Mouse (Mus musculus) heart, embryonic 13.5 days (tissue): Measurements from ENCODE around the gene Vmn1r86. TPM values are rescaled to one million over a fixed set of nuclear protein-coding genes. Genes with fewer than 3 reads are reported as not detected.

ENCODE experiments used
- ATAC-seq: fragments of 200-750 bp; cut with Nextera tagmentation; 2 replicates; pipeline ENCODE4 v1.8.0; 2017; ENCODE audit warnings: moderate TSS enrichment; ENCODE audit not compliant: insufficient number of reproducible peaks, low FRiP score, low TSS enrichment; ENCODE audit errors: extremely low read depth
- H3K27ac ChIP-seq: fragments of 300-500 bp; sonication (generic); replicated peaks from 2 replicates; pipeline ENCODE4 v1.5.1; 2015; ENCODE audit warnings: moderate library complexity, mild to moderate bottlenecking, inconsistent platforms
- H3K27me3 ChIP-seq: fragments of 300-500 bp; sonication (generic); replicated peaks from 2 replicates; pipeline ENCODE4 v1.6.1; 2015; ENCODE audit warnings: mild to moderate bottlenecking, inconsistent platforms
- H3K36me3 ChIP-seq: fragments of 300-500 bp; sonication (generic); 2 replicates; pipeline ENCODE4 v1.6.1; 2015; ENCODE audit warnings: mild to moderate bottlenecking, inconsistent platforms
- H3K4me1 ChIP-seq: fragments of 300-500 bp; sonication (generic); 2 replicates; pipeline ENCODE4 v1.6.1; 2015; ENCODE audit warnings: inconsistent platforms
- H3K4me2 ChIP-seq: fragments of 300-500 bp; sonication (generic); 2 replicates; pipeline ENCODE4 v1.6.1; 2015; ENCODE audit warnings: inconsistent platforms, mild to moderate bottlenecking, moderate library complexity
- H3K4me3 ChIP-seq: fragments of 300-500 bp; sonication (generic); 2 replicates; pipeline ENCODE4 v1.5.1; 2015; ENCODE audit warnings: moderate library complexity, mild to moderate bottlenecking, inconsistent platforms
- H3K9ac ChIP-seq: fragments of 300-500 bp; sonication (generic); 2 replicates; pipeline ENCODE4 v1.6.1; 2015; ENCODE audit warnings: inconsistent platforms, mild to moderate bottlenecking, moderate library complexity
- H3K9me3 ChIP-seq: fragments of 300-500 bp; sonication (generic); 2 replicates; pipeline ENCODE4 v1.6.1; 2016; ENCODE audit warnings: inconsistent platforms
- WGBS: fragments of 180-500 bp; shearing (Covaris S2); methylation state at CpG from one replicate; pipeline ENCODE4 v1.1.7; 2015; ENCODE audit warnings: mixed read lengths; 5-methylcytosine and 5-hydroxymethylcytosine counted together
- polyA plus RNA-seq: library from polyadenylated mRNA; unstranded; fragments of >200 nt; fragmentation: Nextera tagmentation; extraction: Ambion mirVana; gene quantifications from 2 replicates; pipeline ENCODE4 v1.2.1, GENCODE M21; 2015

Gene Vmn1r86
- polyA plus RNA-seq, 1 experiment from 2014 or later, result not detected

DNA sequence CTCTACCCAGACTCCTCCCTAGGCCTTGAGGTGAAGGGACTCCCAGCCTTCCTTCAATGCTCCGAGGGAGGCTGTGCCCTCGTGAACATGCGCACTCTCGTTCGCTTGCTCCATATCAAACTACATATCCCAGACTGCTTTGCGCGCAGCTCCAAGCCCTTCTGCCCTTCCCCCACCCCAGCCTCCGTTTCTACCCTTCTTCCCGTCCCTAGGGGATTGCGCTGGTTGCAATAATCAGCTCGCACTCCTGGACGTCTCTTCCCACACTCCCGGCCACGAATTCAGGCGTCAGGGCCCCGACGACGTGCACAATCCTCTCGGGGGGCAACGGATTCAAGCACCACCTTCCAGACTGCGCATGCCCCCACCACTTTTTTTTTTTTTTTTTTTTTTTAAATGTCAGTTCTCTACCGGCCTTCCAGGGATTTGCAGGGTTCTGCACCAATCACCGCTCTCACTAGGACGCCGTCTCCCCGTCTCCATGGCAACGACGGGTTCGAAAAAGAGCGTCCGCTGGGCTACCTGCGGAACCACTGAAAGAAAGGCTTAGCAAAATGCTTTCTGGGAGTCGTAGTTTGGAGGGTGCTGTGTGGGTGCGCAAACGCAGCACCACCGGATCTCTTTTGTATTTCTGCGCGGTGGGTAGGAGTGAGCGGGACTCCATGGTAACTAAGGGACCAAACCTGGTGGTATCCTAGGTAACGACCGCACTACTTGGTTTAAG, 65.3 kb downstream of the Vmn1r86 start, which contains the start of gene Mzf1:
Gene Mzf1 (minus strand): TSS at position 478 of the 724 bp plus-strand sequence.
- WGBS, result under 1% methylated on average over 41 of the region's 41 CpGs
- peak; percentile 82 for ATAC-seq
- no peaks in the 10 kb centered on the region for H3K36me3 ChIP-seq
- peak within 1 kb of the TSS; percentile 86 for H3K27ac ChIP-seq
- H3K9me3 ChIP-seq, result no peaks in the 10 kb centered on the region
- peak within 1 kb of the TSS; percentile 69 for H3K4me3 ChIP-seq
- H3K27me3 ChIP-seq, result no peaks in the 10 kb centered on the region
- peaks cover 5% of the 10 kb centered on the region for H3K4me1 ChIP-seq
- H3K4me2 ChIP-seq, result peak within 1 kb of the TSS; percentile 74
- peak within 1 kb of the TSS; percentile 91 for H3K9ac ChIP-seq

DNA sequence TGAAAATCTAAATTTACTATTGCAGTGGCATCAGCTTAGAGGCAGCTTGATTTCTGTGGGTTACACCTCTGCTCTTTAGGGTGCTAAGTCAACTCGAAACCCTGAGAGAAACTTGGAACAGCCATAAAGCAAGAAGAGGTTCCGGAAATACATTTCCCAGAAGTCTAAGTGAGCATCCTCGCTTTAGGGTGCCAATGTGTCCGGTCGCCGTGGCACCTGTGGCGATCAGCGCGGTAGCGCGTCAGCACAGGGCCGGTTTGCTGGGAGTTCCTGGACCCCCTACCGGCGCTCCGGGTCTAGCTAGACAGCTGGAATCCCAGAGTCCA, 65.8 kb downstream of the Vmn1r86 start:
- H3K36me3 ChIP-seq, result no peaks in the 10 kb centered on the region
- peaks cover 5% of the 10 kb centered on the region for H3K4me1 ChIP-seq
- peak overlapping the region; percentile 86 for H3K27ac ChIP-seq
- peak overlapping the region; percentile 69 for H3K4me3 ChIP-seq
- H3K9me3 ChIP-seq, result no peaks in the 10 kb centered on the region
- H3K27me3 ChIP-seq, result no peaks in the 10 kb centered on the region
- no peak for ATAC-seq
- WGBS, result 3% methylated on average over 15 of the region's 15 CpGs
- peak overlapping the region; percentile 91 for H3K9ac ChIP-seq
- peak overlapping the region; percentile 74 for H3K4me2 ChIP-seq

DNA sequence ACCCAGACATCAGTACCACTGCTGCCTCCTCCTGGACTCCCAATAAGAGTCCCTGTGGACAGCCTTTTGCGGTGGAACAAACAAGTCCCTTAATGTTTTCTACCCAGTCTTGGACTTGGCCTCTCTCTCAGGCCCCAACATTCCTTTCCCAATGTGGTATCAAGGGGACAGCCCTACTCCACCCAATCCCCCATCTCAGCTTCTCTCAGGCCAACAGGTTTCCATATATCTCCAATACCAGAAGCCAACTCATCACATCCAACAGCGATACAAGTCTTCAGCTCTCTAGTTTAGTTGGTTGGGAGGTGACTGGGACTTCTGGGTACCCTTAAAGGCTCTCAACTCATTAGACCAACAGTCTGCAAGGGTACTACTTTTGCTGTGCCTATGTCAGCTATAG, 66.2 kb downstream of the Vmn1r86 start:
- Histone ChIP-seq H3K4me3 (peak overlapping the region; percentile 69), H3K9ac (peak overlapping the region; percentile 91), H3K9me3 (no peaks in the 10 kb centered on the region), H3K27ac (no peak overlapping the region), H3K4me1 (peaks cover 5% of the 10 kb centered on the region), H3K27me3 (no peaks in the 10 kb centered on the region), H3K36me3 (no peaks in the 10 kb centered on the region), H3K4me2 (peak overlapping the region; percentile 74)
- WGBS, result 86% methylated on average over 2 of the region's 2 CpGs
- no peak for ATAC-seq

DNA sequence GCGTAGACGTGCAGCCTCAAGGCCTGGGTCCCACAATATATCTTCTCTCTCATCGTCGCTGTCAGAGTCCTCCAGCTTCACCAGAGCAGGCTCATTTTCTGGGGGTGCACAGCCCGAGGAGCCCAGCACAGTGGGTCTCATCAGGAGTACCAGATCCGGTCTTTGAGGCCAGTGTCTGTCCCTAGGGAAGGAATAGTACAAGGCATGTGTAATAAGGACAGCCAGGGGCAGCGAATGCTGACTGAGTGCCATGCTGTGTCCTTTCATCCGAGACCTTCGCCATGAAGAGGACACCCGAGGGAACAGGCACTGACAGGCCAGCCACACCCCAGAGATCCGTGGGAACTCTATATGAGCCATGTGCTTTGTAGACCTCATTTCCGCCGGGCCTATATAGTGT, 66.7 kb downstream of the Vmn1r86 start:
- Histone ChIP-seq H3K4me3 (no peak overlapping the region), H3K27me3 (no peaks in the 10 kb centered on the region), H3K9me3 (no peaks in the 10 kb centered on the region), H3K4me2 (no peak overlapping the region), H3K27ac (no peak overlapping the region), H3K4me1 (peaks cover 5% of the 10 kb centered on the region), H3K9ac (no peak overlapping the region), H3K36me3 (no peaks in the 10 kb centered on the region)
- WGBS, result 85% methylated on average over 13 of the region's 13 CpGs
- no peak for ATAC-seq

Other genes starting within 250 kb of the Vmn1r86 start
- 2.3 and 3.2 TPM in 2 replicates for gene Zfp128, start 238.7 kb downstream of the Vmn1r86 start, polyA plus RNA-seq
- 10.4 and 11.1 TPM in 2 replicates for gene Zscan22, start 222.1 kb downstream of the Vmn1r86 start, polyA plus RNA-seq
- gene Rps5, start 197.6 kb downstream of the Vmn1r86 start, polyA plus RNA-seq, result 564 and 647 TPM in 2 replicates
- gene Rnf225, start 192.5 kb downstream of the Vmn1r86 start, polyA plus RNA-seq, result 0.63 and 0.70 TPM in 2 replicates
- gene Zfp324, start 154.1 kb downstream of the Vmn1r86 start, polyA plus RNA-seq, result 5.9 and 6.0 TPM in 2 replicates
- 5.4 and 6.1 TPM in 2 replicates for gene Zfp446, start 142.1 kb downstream of the Vmn1r86 start, polyA plus RNA-seq
- gene Slc27a5, start 121.7 kb downstream of the Vmn1r86 start, polyA plus RNA-seq, result 0.11 and 0.14 TPM in 2 replicates
- gene Trim28, start 120.8 kb downstream of the Vmn1r86 start, polyA plus RNA-seq, result 155 and 165 TPM in 2 replicates
- 15.1 and 16.9 TPM in 2 replicates for gene Zbtb45, start 109.9 kb downstream of the Vmn1r86 start, polyA plus RNA-seq
- gene Chmp2a, start 85.1 kb downstream of the Vmn1r86 start, polyA plus RNA-seq, result 126 and 138 TPM in 2 replicates
- 82.3 and 93.6 TPM in 2 replicates for gene Ube2m, start 81.6 kb downstream of the Vmn1r86 start, polyA plus RNA-seq
- 1.7 and 1.9 TPM in 2 replicates for gene Mzf1, start 65.2 kb downstream of the Vmn1r86 start, polyA plus RNA-seq
- gene Vmn1r85, start 24.7 kb downstream of the Vmn1r86 start, polyA plus RNA-seq, result not detected in 2 replicates
- gene Vmn1r87, start 20.2 kb upstream of the Vmn1r86 start, polyA plus RNA-seq, result not detected in 2 replicates
- not detected in 2 replicates for gene Vmn1r88, start 39.7 kb upstream of the Vmn1r86 start, polyA plus RNA-seq
- not detected in 2 replicates for gene Vmn1r89, start 93.1 kb upstream of the Vmn1r86 start, polyA plus RNA-seq
- gene Lig1, start 157.4 kb upstream of the Vmn1r86 start, polyA plus RNA-seq, result 62.2 and 67.7 TPM in 2 replicates
- 5.9 and 7.1 TPM in 2 replicates for gene Zswim9, start 158.8 kb upstream of the Vmn1r86 start, polyA plus RNA-seq
- gene Pla2g4c, start 204.7 kb upstream of the Vmn1r86 start, polyA plus RNA-seq, result 0.51 and 0.65 TPM in 2 replicates